Mouse (Mus musculus): ENCODE data around the gene Gm9887. TPM values are rescaled to one million over a fixed set of nuclear protein-coding genes. Genes with fewer than 3 reads are reported as not detected.
"Not testable (repeated sequence)": the region's sequence is repeated elsewhere in the genome, so short reads cannot be mapped to it uniquely, and the experiment has no call there.

Gm9887 gene
- polyA plus RNA-seq, 2 experiments: 0.20 to 1.0 TPM

GRCm38 (mm10) chr12:69394456-69394855 lies 22.2 kb upstream of the Gm9887 start:
- WGBS (ENCODE audit: insufficient replicate concordance): 61% methylated on average over 6 of the region's 6 CpGs
- H3K4me1 ChIP-seq (replicated peaks; ENCODE audit: control insufficient read depth in 2 of 2, insufficient read depth in 2 of 2, low read length in 1 of 2): peaks cover 0 to 5% of the 10 kb centered on the region in 2 experiments; a peak in 2 of 4 replicates
- H3K9ac ChIP-seq (replicated peaks): no peak overlapping the region
- no peaks in the 10 kb centered on the region for H3K9me3 ChIP-seq (ENCODE audit: control insufficient read depth, low read length)
- no peak for ATAC-seq (ENCODE audit: insufficient read depth)
- H3K27me3 ChIP-seq (ENCODE audit: control insufficient read depth, insufficient read depth, low read length): no peaks in the 10 kb centered on the region
- DNase-seq (ENCODE audit: low read depth in 3 of 3, low spot score in 3 of 3): no peak
- no peak for TF ChIP-seq CTCF (IDR thresholded peaks at IDR 0.05; ENCODE audit: low read depth)
- no peak for TF ChIP-seq EP300 (IDR thresholded peaks at IDR 0.05; ENCODE audit: low read depth)
- no peak overlapping the region for H3K4me2 ChIP-seq (ENCODE audit: low read depth)
- H3K4me3 ChIP-seq (ENCODE audit: insufficient read depth in 1 of 2, low read depth in 2 of 2, low read length in 2 of 2): no peak overlapping the region
- no peaks in the 10 kb centered on the region for H3K36me3 ChIP-seq (replicated peaks; ENCODE audit: control insufficient read depth, insufficient read depth, low read depth)
- H3K27ac ChIP-seq: no peak overlapping the region

- H3K36me3 ChIP-seq (replicated peaks; ENCODE audit: control insufficient read depth, insufficient read depth, low read depth): no peaks in the 10 kb centered on the region
- no peak overlapping the region for H3K4me2 ChIP-seq (ENCODE audit: low read depth)
- H3K9ac ChIP-seq (replicated peaks): no peak overlapping the region
- H3K27ac ChIP-seq: no peak overlapping the region
- H3K27me3 ChIP-seq (ENCODE audit: control insufficient read depth, insufficient read depth, low read length): no peaks in the 10 kb centered on the region
- no peaks in the 10 kb centered on the region for H3K9me3 ChIP-seq (ENCODE audit: control insufficient read depth, low read length)
- H3K4me1 ChIP-seq (replicated peaks; ENCODE audit: control insufficient read depth in 2 of 2, insufficient read depth in 2 of 2, low read length in 1 of 2): peaks cover 0 to 5% of the 10 kb centered on the region in 2 experiments; a peak in 2 of 4 replicates
- DNase-seq (ENCODE audit: low read depth in 3 of 3, low spot score in 3 of 3): no peak
- H3K4me3 ChIP-seq (ENCODE audit: insufficient read depth in 1 of 2, low read depth in 2 of 2, low read length in 2 of 2): no peak overlapping the region
- no peak for TF ChIP-seq CTCF (IDR thresholded peaks at IDR 0.05; ENCODE audit: low read depth)
- ATAC-seq (ENCODE audit: insufficient read depth): no peak
- WGBS (ENCODE audit: insufficient replicate concordance): 66% methylated on average over 10 of the region's 10 CpGs
Measured at GRCm38 (mm10) chr12:69393076-69393475, 20.8 kb upstream of the Gm9887 start.

- no peak overlapping the region for H3K4me3 ChIP-seq (ENCODE audit: insufficient read depth in 1 of 2, low read depth in 2 of 2, low read length in 2 of 2)
- no peak overlapping the region for H3K27ac ChIP-seq
- 62% methylated on average over 7 of the region's 7 CpGs for WGBS (ENCODE audit: insufficient replicate concordance)
- no peak overlapping the region for H3K4me2 ChIP-seq (ENCODE audit: low read depth)
- no peaks in the 10 kb centered on the region for H3K27me3 ChIP-seq (ENCODE audit: control insufficient read depth, insufficient read depth, low read length)
- H3K36me3 ChIP-seq (replicated peaks; ENCODE audit: control insufficient read depth, insufficient read depth, low read depth): no peaks in the 10 kb centered on the region
- H3K4me1 ChIP-seq (replicated peaks; ENCODE audit: control insufficient read depth in 2 of 2, insufficient read depth in 2 of 2, low read length in 1 of 2): peaks cover 0 to 5% of the 10 kb centered on the region in 2 experiments; a peak in 2 of 4 replicates
- TF ChIP-seq CTCF (IDR thresholded peaks at IDR 0.05; ENCODE audit: low read depth): no peak
- TF ChIP-seq EP300 (IDR thresholded peaks at IDR 0.05; ENCODE audit: low read depth): no peak
- H3K9me3 ChIP-seq (ENCODE audit: control insufficient read depth, low read length): no peaks in the 10 kb centered on the region
- no peak for DNase-seq (ENCODE audit: low read depth in 3 of 3, low spot score in 3 of 3)
- no peak for ATAC-seq (ENCODE audit: insufficient read depth)
- H3K9ac ChIP-seq (replicated peaks): no peak overlapping the region
Measured at GRCm38 (mm10) chr12:69390000-69390698, 17.9 kb upstream of the Gm9887 start.

DNA sequence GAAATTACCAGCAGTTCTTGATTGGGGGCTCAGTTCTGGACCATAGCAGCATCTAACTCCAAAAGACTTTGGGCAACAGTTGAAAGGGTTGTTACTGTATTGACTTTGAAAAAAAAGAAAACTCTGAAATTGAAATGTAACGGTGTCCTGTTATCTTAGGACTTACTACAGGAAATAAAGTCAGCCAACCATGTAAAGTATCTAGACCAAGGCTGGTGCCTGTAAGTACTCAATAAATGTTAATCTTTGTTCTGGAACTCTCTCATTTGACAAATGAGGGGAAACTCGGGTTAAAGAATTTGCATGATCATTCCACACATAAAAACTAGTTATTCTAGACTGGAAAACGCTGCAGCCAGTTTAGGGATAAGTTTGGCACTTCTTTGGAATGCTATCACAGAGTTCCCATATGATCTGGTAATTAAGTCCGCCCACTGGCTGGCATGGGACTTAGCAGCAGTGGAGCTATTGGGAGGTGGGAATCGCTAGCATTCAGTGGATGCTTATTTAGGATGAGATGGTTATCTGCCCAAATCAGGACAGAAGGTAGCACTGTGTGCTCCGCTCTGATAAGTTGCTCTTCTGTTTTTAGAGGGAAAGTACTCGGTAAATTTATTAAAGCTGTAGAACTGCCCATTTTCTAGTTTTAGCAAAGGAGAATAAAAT lies 17.1 kb upstream of the Gm9887 start:
- no peak for DNase-seq (ENCODE audit: low read depth in 3 of 3, low spot score in 3 of 3)

GRCm38 (mm10) chr12:69388321-69388869 lies 16.1 kb upstream of the Gm9887 start:
- DNase-seq (ENCODE audit: low read depth in 3 of 3, low spot score in 3 of 3) (no peak), ATAC-seq (ENCODE audit: insufficient read depth) (no peak)
- Histone ChIP-seq H3K27ac (no peak overlapping the region), H3K4me3 (ENCODE audit: insufficient read depth in 1 of 2, low read depth in 2 of 2, low read length in 2 of 2) (no peak overlapping the region), H3K27me3 (ENCODE audit: control insufficient read depth, insufficient read depth, low read length) (no peaks in the 10 kb centered on the region), H3K9ac (replicated peaks) (no peak overlapping the region), H3K36me3 (replicated peaks; ENCODE audit: control insufficient read depth, insufficient read depth, low read depth) (no peaks in the 10 kb centered on the region), H3K9me3 (ENCODE audit: control insufficient read depth, low read length) (no peaks in the 10 kb centered on the region), H3K4me1 (replicated peaks; ENCODE audit: control insufficient read depth in 2 of 2, insufficient read depth in 2 of 2, low read length in 1 of 2) (peaks cover 0 to 5% of the 10 kb centered on the region in 2 experiments; a peak in 2 of 4 replicates), H3K4me2 (ENCODE audit: low read depth) (no peak overlapping the region)
- no peak for TF ChIP-seq CTCF (IDR thresholded peaks at IDR 0.05; ENCODE audit: low read depth)
- TF ChIP-seq EP300 (IDR thresholded peaks at IDR 0.05; ENCODE audit: low read depth): no peak
- 86% methylated on average over 10 of the region's 10 CpGs for WGBS (ENCODE audit: insufficient replicate concordance)

More for the DNA sequence above, 17.1 kb upstream of the Gm9887 start:
- Histone ChIP-seq H3K27me3 (ENCODE audit: control insufficient read depth, insufficient read depth, low read length) (no peaks in the 10 kb centered on the region), H3K27ac (no peak overlapping the region), H3K9me3 (ENCODE audit: control insufficient read depth, low read length) (no peaks in the 10 kb centered on the region), H3K4me3 (ENCODE audit: insufficient read depth in 1 of 2, low read depth in 2 of 2, low read length in 2 of 2) (no peak overlapping the region), H3K4me1 (replicated peaks; ENCODE audit: control insufficient read depth in 2 of 2, insufficient read depth in 2 of 2, low read length in 1 of 2) (peaks cover 0 to 5% of the 10 kb centered on the region in 2 experiments; a peak in 2 of 4 replicates), H3K36me3 (replicated peaks; ENCODE audit: control insufficient read depth, insufficient read depth, low read depth) (no peaks in the 10 kb centered on the region), H3K4me2 (ENCODE audit: low read depth) (no peak overlapping the region), H3K9ac (replicated peaks) (no peak overlapping the region)
- TF ChIP-seq CTCF (IDR thresholded peaks at IDR 0.05; ENCODE audit: low read depth) (no peak), EP300 (IDR thresholded peaks at IDR 0.05; ENCODE audit: low read depth) (no peak)
- no peak for ATAC-seq (ENCODE audit: insufficient read depth)
- 44% methylated on average over 7 of the region's 7 CpGs for WGBS (ENCODE audit: insufficient replicate concordance)

DNA sequence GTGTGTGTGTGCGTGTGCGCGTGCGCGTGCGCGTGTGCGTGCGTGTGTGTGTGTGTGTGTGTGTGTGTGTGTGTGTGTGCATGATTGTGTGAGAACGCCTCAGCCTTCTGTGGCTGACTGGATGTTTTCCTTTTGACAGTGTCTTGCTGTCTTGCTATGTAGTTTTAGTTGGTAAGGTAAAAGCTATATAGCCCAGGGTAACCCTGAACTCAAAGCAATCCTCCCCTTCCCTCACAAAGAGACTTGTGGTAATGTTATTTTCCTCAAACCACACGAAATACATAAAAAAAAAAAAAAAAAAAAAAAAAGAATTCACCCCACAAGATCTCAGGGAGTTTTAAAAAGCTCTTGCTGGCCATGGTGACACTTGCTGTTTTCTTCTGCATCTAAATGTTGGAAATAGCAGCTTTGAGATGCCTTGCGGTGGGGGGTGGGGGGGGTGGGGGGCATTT lies 14.0 kb upstream of the Gm9887 start:
- H3K4me2 ChIP-seq (ENCODE audit: low read depth); H3K9me3 ChIP-seq (ENCODE audit: control insufficient read depth, low read length); H3K27ac ChIP-seq; ATAC-seq (ENCODE audit: insufficient read depth); H3K4me3 ChIP-seq (ENCODE audit: insufficient read depth in 1 of 2, low read depth in 2 of 2, low read length in 2 of 2); H3K9ac ChIP-seq (replicated peaks); DNase-seq (ENCODE audit: low read depth in 3 of 3, low spot score in 3 of 3); H3K27me3 ChIP-seq (ENCODE audit: control insufficient read depth, insufficient read depth, low read length); H3K36me3 ChIP-seq (replicated peaks; ENCODE audit: control insufficient read depth, insufficient read depth, low read depth): not testable (repeated sequence)
- peaks cover 5 to 13% of the 10 kb centered on the region in 2 experiments; a peak in 3 of 4 replicates for H3K4me1 ChIP-seq (replicated peaks; ENCODE audit: control insufficient read depth in 2 of 2, insufficient read depth in 2 of 2, low read length in 1 of 2)
- WGBS (ENCODE audit: insufficient replicate concordance): 69% methylated on average over 12 of the region's 12 CpGs
